Mouse (Mus musculus) hindlimb bud, embryonic 11.5 days (tissue): ENCODE measurements at regions not wholly inside any gene's neighbourhood (a gene's known extent, or its start where the extent isn't known, plus 50 kb on each side); places are given as distances from the start of the nearest gene placed in this dataset.
"Not testable (repeated sequence)": the region's sequence is repeated elsewhere in the genome, so short reads cannot be mapped to it uniquely, and the experiment has no call there.

Experiments
- DNase-seq: peaks from one replicate; pipeline ENCODE4 v3.0.0-alpha.2; 2012; ENCODE audit warnings: low read depth, low spot score; ENCODE audit errors: extremely low spot score

DNA sequence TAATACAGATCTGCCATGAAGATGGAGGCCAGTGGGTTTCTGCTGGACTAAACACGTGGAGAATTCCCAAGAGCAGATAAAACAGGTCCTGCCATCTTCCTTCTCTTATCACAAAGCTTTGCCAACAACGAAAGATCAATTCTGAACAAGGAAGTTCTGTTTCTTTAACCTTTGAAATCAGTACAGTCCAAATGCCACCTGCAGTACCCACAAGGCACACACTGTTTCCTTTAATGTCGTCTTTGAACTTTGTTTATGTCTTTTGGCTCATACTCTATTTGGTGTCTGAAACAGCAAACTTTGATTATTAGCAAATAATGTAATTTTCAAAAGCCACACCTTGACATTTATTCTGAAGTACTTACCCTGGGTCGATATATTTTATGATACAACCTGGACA, 536.5 kb downstream of the Bckdhb start:
- DNase-seq = no peak

DNA sequence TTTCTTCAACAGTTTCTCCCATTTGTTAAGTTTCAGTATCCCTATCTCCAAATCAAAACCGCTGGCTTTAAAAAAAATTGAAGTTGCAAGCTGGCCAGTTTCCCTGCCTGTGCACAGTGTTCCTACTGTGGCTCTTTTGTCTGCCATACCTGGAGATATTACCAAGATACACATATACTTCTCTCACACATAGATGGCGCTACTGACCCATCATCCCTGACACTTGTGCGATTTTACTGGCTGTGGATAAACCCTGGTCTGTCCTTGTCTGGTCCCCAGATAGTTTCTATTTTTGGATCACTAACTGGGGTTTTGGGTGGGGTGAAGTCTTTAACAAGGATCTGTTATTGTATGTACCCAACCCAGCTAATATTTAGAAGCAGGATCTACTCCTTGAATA, 541.8 kb downstream of the Bckdhb start:
- DNase-seq = peak; percentile 20

DNA sequence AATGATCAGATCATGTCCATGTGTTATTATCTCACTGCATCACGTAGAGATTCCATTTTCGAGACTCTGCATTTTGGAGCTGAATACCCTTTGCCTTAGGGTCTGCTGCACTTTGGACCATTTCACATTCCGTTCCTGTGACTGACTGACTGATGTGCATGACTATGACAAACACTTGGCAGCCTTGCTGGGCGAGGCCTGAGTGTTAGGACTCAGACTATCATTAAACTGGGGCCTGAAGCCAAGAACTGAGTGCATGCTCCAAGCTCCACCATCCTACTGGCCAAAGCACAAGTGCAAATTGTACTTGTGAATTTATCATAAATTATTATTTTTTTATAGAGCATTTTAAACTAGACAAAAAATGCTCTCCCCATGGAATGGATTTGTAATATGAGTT, 547.8 kb downstream of the Bckdhb start:
- no peak for DNase-seq

DNA sequence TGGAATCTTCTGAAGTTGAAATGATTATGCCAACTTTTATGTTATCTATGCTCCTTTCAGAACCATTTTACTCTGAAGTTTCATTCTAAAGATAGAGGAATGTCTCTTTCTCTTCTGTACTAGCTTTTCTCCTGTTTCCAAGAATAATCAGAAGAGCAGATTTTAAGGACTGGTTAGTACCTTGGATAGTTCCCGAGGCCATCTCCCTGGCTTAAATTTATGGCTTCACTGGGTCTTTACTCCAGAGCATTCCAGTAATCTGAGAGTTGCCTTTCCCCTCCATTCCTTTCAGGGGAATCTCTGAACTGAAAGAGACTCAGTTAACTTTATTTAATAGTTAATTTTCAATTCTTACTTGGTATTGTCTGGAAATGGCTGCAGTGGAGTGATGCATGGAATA, 551.0 kb downstream of the Bckdhb start:
- no peak for DNase-seq

DNA sequence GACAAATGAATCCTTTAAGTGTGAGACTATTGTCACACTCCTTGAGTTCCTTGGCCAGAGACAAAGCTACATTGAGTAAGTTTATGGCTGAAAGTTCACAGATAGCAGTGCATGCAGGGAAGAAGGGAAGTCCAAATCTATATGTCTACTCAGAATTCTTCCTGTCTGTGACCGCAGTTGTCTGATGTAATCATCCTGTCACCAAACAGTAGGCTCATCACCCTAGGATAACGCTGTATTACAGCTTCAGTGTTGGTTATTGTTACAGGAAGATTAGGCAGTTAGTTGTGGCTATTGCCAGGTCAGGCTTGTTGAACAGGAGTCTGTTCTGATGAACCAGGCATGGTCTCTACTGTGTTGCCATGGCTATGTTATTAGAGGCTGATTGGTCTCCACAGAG, 574.6 kb downstream of the Bckdhb start:
- no peak for DNase-seq

DNA sequence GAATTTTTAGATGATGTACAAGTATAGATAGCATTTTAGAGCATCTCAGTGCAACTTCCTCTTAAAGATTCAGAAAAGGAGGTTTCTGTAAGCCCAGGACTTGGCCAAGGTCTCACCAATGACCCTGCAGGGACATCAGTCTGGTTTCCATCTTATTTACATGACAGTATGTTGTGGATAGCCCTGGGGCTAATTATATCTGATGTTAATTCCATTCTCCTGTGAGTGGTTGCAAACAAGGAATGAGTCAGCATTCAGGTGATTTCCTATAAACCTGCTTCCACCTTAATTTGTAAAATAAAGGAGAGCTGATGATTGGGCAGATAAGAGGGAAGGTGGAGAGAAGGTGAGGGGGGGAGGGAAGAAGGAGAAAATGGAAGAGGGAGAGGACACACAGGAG, 578.0 kb downstream of the Bckdhb start:
- not testable (repeated sequence) for DNase-seq

DNA sequence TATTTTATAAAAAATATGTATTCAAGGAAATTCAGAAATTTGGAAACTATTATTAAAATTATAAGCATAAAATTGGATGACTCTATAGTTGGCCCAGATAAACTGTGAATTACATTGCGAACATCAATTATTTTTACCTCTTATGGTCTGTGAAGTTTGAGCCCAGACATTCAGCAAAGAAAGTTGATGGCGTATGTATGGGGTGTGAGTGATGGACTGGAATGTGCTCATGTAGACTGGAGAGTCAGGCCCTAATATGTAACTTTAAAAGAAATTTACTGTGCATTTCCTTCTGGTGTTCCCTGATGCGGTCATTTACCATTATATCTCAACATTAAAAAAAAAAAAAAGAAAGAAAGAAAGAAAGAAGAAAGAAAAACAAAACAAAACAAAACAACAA, 592.1 kb downstream of the Bckdhb start:
- no peak for DNase-seq

DNA sequence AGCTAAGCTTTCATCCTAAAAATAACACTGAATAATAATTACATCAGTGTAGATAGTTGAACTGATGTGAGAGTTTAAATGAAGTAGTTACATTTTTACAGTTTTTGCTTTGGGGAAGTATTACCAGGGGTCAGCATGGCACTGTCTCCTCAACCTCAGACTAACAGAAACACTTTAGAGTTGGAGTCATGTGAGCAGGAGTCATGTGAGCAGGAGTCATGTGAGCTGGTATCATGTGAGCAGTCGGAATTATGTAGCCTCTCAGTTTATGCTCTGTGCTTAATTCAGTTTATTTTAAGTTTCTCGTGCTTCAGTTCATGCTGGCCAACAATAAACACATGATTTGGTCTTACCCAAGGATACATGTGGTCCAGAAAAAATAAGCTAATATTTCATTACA, 620.5 kb downstream of the Bckdhb start:
- DNase-seq = no peak

DNA sequence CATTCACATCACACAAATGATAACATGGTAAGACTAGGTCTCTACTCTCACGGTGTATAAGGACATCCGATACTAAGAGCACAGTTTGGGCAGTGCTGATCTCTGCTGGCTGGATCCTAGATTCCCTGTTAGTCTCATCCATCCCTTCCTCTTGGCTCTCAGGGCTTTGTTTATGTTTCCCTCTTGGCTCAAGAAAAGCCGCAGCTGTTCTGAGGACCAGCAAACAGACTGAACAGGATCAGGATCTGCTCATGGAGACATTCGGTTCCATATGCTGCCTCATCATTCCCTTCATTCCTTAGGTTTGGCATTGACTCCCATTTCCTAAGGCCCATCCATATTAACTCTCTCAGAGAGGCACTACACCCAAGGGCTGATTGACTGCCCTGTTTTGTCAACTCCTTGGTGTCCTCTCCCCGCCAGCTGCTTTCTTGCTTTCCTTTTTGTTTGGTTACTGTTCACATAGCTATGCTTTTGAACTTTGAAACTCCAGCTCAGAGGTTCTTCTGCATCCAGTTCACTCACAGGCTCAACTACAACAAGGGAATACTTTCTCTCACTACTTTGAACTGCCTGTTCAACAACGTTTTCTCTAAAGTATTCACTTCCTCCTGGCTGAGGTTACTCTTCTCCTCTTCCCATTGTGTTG, 623.2 kb downstream of the Bckdhb start:
- no peak for DNase-seq

DNA sequence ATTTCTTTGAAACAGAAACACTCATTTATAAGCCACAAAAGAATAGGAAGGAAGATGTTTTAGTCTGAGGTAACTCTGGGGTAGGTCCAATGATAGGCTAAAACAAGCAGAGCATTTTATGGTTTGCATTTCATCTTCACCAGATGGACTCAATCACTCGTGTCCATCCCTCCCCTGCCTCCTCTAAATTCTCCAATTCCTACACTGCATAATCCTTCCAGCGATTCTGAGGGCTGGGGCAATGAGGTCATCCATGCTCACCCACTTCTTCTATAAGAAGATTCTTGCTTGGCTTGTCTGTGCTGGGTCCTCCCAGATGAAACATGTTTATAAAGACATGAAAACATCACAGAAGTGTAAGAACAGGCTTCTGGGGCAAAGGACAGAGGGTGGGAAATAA, 630.3 kb downstream of the Bckdhb start:
- DNase-seq = no peak

DNA sequence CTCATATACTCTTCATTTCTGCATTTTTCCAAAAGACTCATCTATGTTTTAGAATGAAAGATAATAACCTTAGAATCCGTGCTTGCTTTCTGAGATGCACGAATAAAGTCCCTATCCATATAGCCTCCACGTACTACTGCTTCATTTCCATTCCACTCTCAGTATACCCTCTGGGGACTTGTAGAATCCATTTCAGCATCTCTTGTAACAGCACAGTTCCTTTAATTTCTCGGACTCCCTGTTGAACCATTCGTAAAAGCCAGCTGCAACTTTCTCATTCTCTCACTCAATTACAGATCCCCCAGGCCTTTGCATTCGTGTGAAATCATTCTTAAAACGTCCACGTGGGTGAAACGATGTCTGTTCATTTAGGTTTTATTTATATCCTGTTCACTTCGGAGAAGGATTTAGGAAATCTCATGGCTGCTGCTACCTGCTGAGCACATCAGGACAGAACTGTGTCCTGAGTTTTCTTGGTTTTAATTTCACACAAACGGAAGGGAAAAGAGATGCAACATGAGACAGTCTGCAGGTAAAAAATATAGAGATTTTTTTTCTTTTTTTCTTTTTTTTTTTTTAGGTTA, 631.4 kb downstream of the Bckdhb start:
- DNase-seq = no peak

DNA sequence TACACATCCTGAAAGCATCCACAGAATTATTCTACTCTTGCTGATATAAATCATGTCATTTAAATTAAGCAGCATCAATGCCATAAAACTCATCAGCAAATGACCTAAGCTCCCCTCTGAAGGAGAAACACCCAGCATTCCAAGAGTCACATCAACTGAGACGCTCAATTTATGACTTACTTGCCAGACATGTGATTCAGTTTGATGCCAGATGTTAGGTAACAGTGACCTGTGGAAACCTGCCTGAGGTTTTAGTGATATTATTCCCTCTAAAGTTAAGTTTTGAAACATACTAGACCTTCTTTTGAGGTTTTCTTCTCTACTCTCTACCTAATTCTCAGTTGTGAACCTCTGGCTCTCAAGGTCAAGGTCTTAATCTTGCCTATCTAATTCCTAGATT, 633.4 kb downstream of the Bckdhb start:
- DNase-seq = no peak

DNA sequence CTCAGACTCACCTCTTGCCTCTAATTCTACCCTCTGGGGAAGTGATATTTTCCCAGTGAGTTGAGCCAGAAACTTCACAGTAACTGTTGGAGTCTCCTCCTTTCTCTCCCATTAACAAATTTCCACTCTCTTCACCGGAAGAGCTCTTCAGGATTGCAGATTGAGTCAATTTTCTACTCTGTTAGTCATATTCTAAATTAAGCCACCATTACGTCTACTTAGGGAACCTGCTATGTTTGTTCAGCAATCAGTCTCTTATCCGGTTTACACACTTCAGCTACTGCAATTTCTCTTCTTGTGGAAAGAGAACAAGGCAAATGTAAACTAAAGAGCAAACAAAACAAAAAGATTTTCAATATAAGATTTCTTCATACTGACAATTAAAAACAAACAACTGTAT, 644.6 kb downstream of the Bckdhb start:
- no peak for DNase-seq

DNA sequence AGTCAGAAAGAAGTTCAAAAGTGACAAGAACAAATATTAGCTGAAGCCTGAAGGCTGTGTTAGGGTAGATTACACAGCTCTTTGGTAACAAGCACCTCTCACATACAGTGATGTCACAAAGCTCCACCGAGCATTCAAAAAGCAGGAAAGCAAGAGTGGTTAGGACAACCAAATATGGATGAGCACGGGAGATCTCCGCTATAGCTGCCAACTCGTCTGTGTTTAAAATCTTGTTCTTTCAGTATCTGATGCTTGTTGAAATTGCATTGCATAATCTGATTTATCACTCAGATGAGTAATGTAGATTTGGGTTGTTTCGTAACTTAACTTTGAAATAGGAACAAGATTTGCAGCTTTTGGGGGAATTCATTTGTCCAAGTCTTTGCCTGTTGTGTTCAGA, 652.8 kb downstream of the Bckdhb start:
- no peak for DNase-seq

DNA sequence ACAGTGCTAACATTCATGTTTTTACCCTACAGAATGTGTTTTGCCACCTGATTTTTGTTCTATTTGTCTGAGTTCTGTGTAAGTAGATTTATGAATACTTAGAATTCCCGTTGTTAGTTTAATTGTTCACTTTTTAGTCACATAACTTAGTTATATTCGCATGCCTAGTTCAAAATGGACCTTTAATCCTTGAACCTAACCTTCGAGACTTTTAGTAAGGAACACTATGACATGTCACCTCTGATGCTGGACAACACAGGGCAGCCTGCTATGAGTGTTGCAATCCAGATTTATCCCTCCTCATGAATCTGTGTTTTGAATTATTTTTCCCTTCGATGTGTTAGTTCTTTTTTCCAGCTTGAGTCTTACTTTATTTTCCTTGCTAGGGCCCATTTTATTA, 662.8 kb downstream of the Bckdhb start:
- DNase-seq = no peak

DNA sequence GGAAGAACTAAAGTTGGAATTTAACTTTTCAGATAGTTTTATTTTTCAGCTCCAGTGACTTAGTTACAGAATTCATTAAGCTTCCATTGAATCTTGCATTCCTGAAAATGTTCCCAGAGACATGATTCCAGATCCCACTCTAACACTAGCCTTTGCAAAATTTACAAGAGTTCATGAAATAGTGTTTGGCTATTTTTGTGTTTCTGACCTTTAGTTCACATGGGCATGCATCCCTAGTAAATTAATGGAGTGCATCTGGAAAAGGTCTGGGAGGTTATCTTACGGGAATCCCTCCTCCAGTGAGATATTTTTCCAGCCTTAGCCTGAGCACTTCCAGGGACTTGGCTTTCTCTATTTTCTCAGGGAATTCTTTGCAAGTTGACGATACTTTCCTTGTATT, 669.8 kb downstream of the Bckdhb start:
- no peak for DNase-seq
